Mouse (Mus musculus) layer of hippocampus, adult 18-20 months (tissue): Measurements from ENCODE around the gene Neurl4. TPM values are rescaled to one million over a fixed set of nuclear protein-coding genes. Genes with fewer than 3 reads are reported as not detected.
"Not testable (repeated sequence)": the region's sequence is repeated elsewhere in the genome, so short reads cannot be mapped to it uniquely, and the experiment has no call there.

Experiments
- DNase-seq, 2 experiments: peaks; one replicate each; pipeline ENCODE4 v3.0.0; 2022; ENCODE audit warnings: low spot score in 2 of 2
- long read RNA-seq: library from polyadenylated mRNA; stranded (forward); transcript quantifications from one replicate; pipeline ENCODE4 v2.0.0, GENCODE M21; 2021
- total RNA-seq, 2 experiments: library from RNA; stranded (reverse); gene quantifications; 2 replicates each; pipeline ENCODE4 v1.2.3; 2021

Gene Neurl4
- total RNA-seq: 100 to 1,000 TPM; 108 to 114 TPM
- long read RNA-seq, full-length matches to known transcripts: 8 of 57 reads
- long read RNA-seq, partial matches to known transcripts: 29 of 57 reads
- long read RNA-seq, other reads (novel, unspliced or antisense): 20 of 57 reads

GRCm38 (mm10) chr11:69900471-69901405 lies at the start of gene Neurl4, which contains the start of gene 2810408A11Rik:
Neurl4 (plus strand) TSS chr11:69901072.
2810408A11Rik (minus strand) TSS chr11:69900987.
- peak; percentile 86 to 90 for DNase-seq

GRCm38 (mm10) chr11:69853994-69854393 lies 46.9 kb upstream of the Neurl4 start:
- no peak for DNase-seq

- no peak for DNase-seq
Observed at GRCm38 (mm10) chr11:69854680-69855079, 46.2 kb upstream of the Neurl4 start.

GRCm38 (mm10) chr11:69855347-69855746 lies 45.5 kb upstream of the Neurl4 start:
- DNase-seq: no peak

GRCm38 (mm10) chr11:69858113-69858998 lies 42.5 kb upstream of the Neurl4 start, which contains the start of gene Tnk1:
Tnk1 (minus strand) TSS chr11:69858730.
- no peak for DNase-seq

GRCm38 (mm10) chr11:69863729-69864128 lies 37.1 kb upstream of the Neurl4 start:
- DNase-seq: not testable (repeated sequence)

- no peak for DNase-seq
Observed at GRCm38 (mm10) chr11:69864138-69864860, 36.6 kb upstream of the Neurl4 start.

GRCm38 (mm10) chr11:69865561-69865960 lies 35.3 kb upstream of the Neurl4 start:
- DNase-seq: no peak

GRCm38 (mm10) chr11:69867335-69867734 lies 33.5 kb upstream of the Neurl4 start:
- DNase-seq: no peak

- DNase-seq: no peak
Observed at GRCm38 (mm10) chr11:69870289-69871069, 30.4 kb upstream of the Neurl4 start.

GRCm38 (mm10) chr11:69871822-69872221 lies 29.1 kb upstream of the Neurl4 start:
- DNase-seq: no peak

- no peak for DNase-seq
Observed at GRCm38 (mm10) chr11:69872451-69872850, 28.4 kb upstream of the Neurl4 start.

GRCm38 (mm10) chr11:69876186-69876585 lies 24.7 kb upstream of the Neurl4 start:
- DNase-seq: peak; percentile 45 to 60

GRCm38 (mm10) chr11:69876867-69877266 lies 24.0 kb upstream of the Neurl4 start:
- DNase-seq: peak; percentile 64 to 84

GRCm38 (mm10) chr11:69877878-69878277 lies 23.0 kb upstream of the Neurl4 start, which contains the start of gene Tmem95:
Tmem95 (minus strand) TSS chr11:69878018.
- no peak for DNase-seq

GRCm38 (mm10) chr11:69878399-69878798 lies 22.5 kb upstream of the Neurl4 start:
- no peak for DNase-seq

GRCm38 (mm10) chr11:69878952-69879351 lies 21.9 kb upstream of the Neurl4 start:
- no peak for DNase-seq

GRCm38 (mm10) chr11:69879711-69880110 lies 21.2 kb upstream of the Neurl4 start:
- no peak for DNase-seq

- peak in 1 of 2 experiments; percentile 44 for DNase-seq
Observed at GRCm38 (mm10) chr11:69880506-69880852, 20.4 kb upstream of the Neurl4 start.
